Mouse (Mus musculus) heart, embryonic 12.5 days (tissue): ENCODE measurements around the gene Dusp1. TPM values are rescaled to one million over a fixed set of nuclear protein-coding genes. Genes with fewer than 3 reads are reported as not detected.

Source experiments
- ATAC-seq: fragments of 200-750 bp; cut with Nextera tagmentation; 2 replicates; pipeline ENCODE4 v1.8.0; 2017; ENCODE audit warnings: moderate TSS enrichment, moderate library complexity; ENCODE audit not compliant: insufficient number of reproducible peaks, low FRiP score
- H3K27ac ChIP-seq: fragments of 300-500 bp; sonication (generic); 2 replicates; pipeline ENCODE4 v1.5.1; 2016; ENCODE audit warnings: mild to moderate bottlenecking, moderate library complexity; ENCODE audit not compliant: poor library complexity, severe bottlenecking
- H3K27me3 ChIP-seq: fragments of 300-500 bp; sonication (generic); replicated peaks from 2 replicates; pipeline ENCODE4 v1.6.1; 2016; ENCODE audit warnings: mild to moderate bottlenecking, moderate library complexity
- H3K36me3 ChIP-seq: fragments of 300-500 bp; sonication (generic); 2 replicates; pipeline ENCODE4 v1.6.1; 2016; ENCODE audit warnings: mild to moderate bottlenecking, moderate library complexity
- H3K4me1 ChIP-seq: fragments of 300-500 bp; sonication (generic); replicated peaks from 2 replicates; pipeline ENCODE4 v1.6.1; 2016; ENCODE audit warnings: mild to moderate bottlenecking
- H3K4me2 ChIP-seq: fragments of 300-500 bp; sonication (generic); 2 replicates; pipeline ENCODE4 v1.6.1; 2016; ENCODE audit warnings: mild to moderate bottlenecking, moderate library complexity
- H3K4me3 ChIP-seq: fragments of 300-500 bp; sonication (generic); 2 replicates; pipeline ENCODE4 v1.5.1; 2016; ENCODE audit warnings: mild to moderate bottlenecking
- H3K9ac ChIP-seq: fragments of 300-500 bp; sonication (generic); 2 replicates; pipeline ENCODE4 v1.6.1; 2016; ENCODE audit warnings: mild to moderate bottlenecking, moderate library complexity
- H3K9me3 ChIP-seq: fragments of 300-500 bp; sonication (generic); replicated peaks from 2 replicates; pipeline ENCODE4 v1.6.1; 2016; ENCODE audit warnings: mild to moderate bottlenecking, moderate library complexity
- WGBS: fragments of 180-500 bp; shearing (Covaris S2); methylation state at CpG from one replicate; pipeline ENCODE4 v1.1.7; 2016; 5-methylcytosine and 5-hydroxymethylcytosine counted together
- polyA plus RNA-seq: library from polyadenylated mRNA; unstranded; fragments of >200 nt; fragmentation: Nextera tagmentation; extraction: Ambion mirVana; gene quantifications from 2 replicates; pipeline ENCODE4 v1.2.1, GENCODE M21; 2016

Dusp1 gene
- polyA plus RNA-seq, 1 experiment from 2014 or later: 36.2 TPM

DNA sequence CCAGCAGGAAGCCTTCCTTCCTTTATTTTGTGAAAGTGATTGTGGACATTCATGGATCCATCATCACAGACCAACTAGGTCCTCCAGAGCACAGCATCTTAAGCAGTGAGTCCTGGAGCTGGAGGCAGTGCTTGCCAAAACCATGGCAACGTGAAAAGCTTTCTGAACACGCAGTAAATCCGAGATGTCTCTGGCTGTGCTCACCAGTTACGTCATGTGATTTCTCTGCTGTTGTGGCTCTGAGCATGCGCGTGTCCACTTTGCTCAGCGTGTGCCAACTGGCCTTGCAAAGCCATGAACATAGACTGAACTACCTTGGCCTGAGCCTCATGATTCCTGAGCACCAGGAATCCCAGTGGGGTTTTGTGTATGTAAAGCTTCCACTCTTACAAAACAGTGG, 36.6 kb downstream of the Dusp1 start:
- 79% methylated on average over 7 of the region's 7 CpGs for WGBS
- no peak overlapping the region for H3K4me2 ChIP-seq
- H3K4me1 ChIP-seq: peaks cover 13% of the 10 kb centered on the region

DNA sequence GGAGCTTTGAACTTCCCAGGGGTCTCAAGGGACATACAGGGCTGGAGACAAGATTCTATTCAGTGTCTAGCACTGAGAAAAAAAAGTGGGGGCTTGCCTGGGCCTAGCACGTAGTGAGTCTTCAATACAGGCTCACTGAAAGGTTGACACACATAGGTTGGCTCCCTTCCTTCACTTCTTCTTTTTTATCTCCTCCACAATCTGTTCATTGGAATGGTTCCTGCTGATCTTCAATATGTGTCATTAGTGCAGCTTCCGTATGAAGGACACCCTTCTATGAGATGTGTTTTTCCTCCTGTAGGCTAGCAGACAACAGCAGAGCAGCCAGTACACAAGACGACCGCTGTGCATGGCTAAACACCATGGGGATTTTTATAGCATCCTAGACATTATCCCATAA, 37.1 kb downstream of the Dusp1 start:
- 86% methylated on average over 4 of the region's 4 CpGs for WGBS
- Histone ChIP-seq H3K9ac (no peak overlapping the region), H3K4me3 (no peak overlapping the region), H3K36me3 (no peaks in the 10 kb centered on the region), H3K9me3 (no peaks in the 10 kb centered on the region), H3K27me3 (no peaks in the 10 kb centered on the region), H3K4me1 (peaks cover 8% of the 10 kb centered on the region), H3K4me2 (no peak overlapping the region), H3K27ac (no peak overlapping the region)
- no peak for ATAC-seq

More for the DNA sequence above, 36.6 kb downstream of the Dusp1 start:
- Histone ChIP-seq H3K27me3 (no peaks in the 10 kb centered on the region), H3K27ac (no peak overlapping the region), H3K36me3 (no peaks in the 10 kb centered on the region), H3K9me3 (no peaks in the 10 kb centered on the region), H3K4me3 (no peak overlapping the region), H3K9ac (no peak overlapping the region)
- ATAC-seq: no peak

DNA sequence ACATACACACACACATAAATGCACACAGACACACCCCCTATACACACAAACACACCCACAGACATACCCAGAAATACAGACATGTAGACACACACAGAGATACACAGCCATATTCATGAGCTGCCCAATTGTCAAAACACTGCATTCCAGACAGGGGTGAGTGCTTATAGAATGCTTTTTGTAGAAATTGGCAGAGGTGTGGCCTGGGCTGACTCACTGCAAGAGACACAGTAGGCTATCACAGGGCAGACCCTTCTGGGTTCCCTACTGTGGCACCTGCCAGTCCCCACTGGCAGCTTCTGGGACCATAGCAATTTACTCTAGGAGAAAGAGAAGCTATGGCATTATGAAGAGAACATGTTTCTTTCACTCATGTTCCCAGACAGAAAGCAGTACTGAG, 37.6 kb downstream of the Dusp1 start:
- H3K4me3 ChIP-seq: no peak overlapping the region
- no peak for ATAC-seq
- no peak overlapping the region for H3K4me2 ChIP-seq

DNA sequence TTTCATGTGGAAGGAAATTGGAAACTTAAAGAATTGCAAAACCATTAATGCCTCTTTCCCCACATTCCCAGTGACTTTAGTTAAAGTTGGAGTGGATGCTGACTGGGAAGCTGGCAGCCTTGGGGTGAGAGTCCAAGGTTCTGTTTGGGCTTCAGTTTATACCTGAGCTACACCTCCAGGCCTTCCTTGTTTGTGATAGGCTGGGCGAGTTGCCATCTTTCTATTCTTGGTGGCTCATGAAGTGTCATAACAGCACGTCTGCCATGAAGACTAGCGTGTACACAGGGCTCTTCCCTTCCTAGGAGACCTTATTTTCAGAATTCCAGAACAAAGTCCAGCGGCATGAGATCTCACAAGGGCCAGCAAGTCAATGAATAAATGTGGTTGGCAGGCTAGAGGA, 39.2 kb downstream of the Dusp1 start:
- H3K36me3 ChIP-seq: no peaks in the 10 kb centered on the region

More for the DNA sequence above, 37.6 kb downstream of the Dusp1 start:
- Histone ChIP-seq H3K27ac (no peak overlapping the region), H3K9me3 (no peaks in the 10 kb centered on the region), H3K27me3 (no peaks in the 10 kb centered on the region), H3K9ac (no peak overlapping the region), H3K36me3 (no peaks in the 10 kb centered on the region), H3K4me1 (peaks cover 3% of the 10 kb centered on the region)

DNA sequence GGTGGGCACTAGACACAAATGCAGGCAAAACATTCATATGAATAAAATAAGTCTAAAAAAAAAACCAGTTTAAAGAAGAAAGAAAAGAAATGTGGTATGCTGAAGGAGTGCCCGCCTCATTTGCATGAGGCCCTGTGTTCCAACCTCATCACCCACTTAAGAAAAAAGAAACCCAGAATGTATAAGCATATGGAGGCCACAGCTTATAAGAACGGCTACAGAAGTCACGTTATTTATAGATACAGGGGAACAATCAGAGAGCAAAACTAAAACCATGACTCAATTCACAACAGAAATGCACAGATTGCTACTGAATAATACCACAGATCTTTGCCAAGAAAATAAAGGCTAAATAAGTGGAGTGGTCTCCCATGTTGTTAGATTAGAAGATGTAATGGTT, 43.6 kb downstream of the Dusp1 start:
- Histone ChIP-seq H3K36me3 (no peaks in the 10 kb centered on the region), H3K27ac (no peak overlapping the region), H3K9ac (no peak overlapping the region), H3K27me3 (no peaks in the 10 kb centered on the region), H3K4me1 (peaks cover 17% of the 10 kb centered on the region), H3K4me2 (no peak overlapping the region), H3K4me3 (no peak overlapping the region), H3K9me3 (no peaks in the 10 kb centered on the region)
- no peak for ATAC-seq
- WGBS: 71% methylated on average over 3 of the region's 3 CpGs

More for the DNA sequence above, 39.2 kb downstream of the Dusp1 start:
- no peak for ATAC-seq
- Histone ChIP-seq H3K4me2 (no peak overlapping the region), H3K9ac (no peak overlapping the region), H3K27ac (no peak overlapping the region), H3K9me3 (no peaks in the 10 kb centered on the region), H3K27me3 (no peaks in the 10 kb centered on the region), H3K4me1 (no peaks in the 10 kb centered on the region), H3K4me3 (no peak overlapping the region)
- WGBS: 71% methylated on average over 4 of the region's 4 CpGs

DNA sequence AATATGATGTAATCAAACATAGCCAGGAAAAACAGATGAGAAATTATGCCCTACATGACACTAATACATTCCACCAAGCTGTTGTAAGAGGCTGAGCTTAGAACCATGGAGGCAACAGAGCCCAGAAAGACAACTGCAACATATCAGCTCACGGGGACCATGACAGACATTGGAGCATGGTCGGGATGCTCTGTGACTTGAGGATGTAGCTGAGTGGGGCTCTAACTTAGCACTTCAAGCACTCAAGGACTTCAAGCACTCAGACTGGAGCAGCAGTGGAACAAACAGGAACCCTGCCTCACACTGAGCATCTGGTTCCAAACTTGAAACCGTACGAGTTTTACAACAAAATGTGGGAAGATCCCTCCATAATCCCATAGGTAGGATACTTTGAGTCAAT, 46.3 kb downstream of the Dusp1 start:
- Histone ChIP-seq H3K4me1 (peaks cover 39% of the 10 kb centered on the region), H3K27me3 (no peaks in the 10 kb centered on the region), H3K27ac (no peak overlapping the region), H3K4me3 (no peak overlapping the region), H3K9me3 (no peaks in the 10 kb centered on the region), H3K4me2 (no peak overlapping the region), H3K9ac (no peak overlapping the region), H3K36me3 (no peaks in the 10 kb centered on the region)
- WGBS: 78% methylated on average over 4 of the region's 4 CpGs
- no peak for ATAC-seq

DNA sequence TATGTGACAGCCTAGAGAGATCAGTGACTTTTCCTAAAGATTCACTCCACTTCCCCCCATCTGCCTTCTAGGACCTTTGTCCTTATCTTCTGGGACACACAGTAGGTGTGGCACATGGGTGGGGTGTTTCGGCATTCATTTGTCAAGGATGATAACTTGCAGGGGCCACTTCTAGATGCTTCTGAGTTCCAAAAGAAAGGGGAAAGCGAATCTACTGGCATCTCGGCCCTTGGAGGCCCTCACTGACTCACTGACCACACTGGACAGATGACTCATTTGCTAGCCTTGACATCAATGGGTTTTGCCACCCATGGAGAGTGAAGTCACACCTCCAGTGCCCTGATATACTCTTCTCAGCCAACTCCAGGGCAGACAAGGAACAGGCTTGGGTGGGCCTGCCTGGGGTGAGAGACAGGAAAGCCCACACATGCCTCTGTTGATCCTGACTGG, 47.3 kb downstream of the Dusp1 start:
- WGBS: 33% methylated on average over 3 of the region's 3 CpGs
- ATAC-seq: peak; percentile 68
- Histone ChIP-seq H3K27me3 (no peaks in the 10 kb centered on the region), H3K36me3 (no peaks in the 10 kb centered on the region), H3K4me3 (no peak overlapping the region), H3K27ac (peak overlapping the region; percentile 77), H3K9ac (no peak overlapping the region), H3K9me3 (no peaks in the 10 kb centered on the region), H3K4me1 (peaks cover 47% of the 10 kb centered on the region), H3K4me2 (no peak overlapping the region)

DNA sequence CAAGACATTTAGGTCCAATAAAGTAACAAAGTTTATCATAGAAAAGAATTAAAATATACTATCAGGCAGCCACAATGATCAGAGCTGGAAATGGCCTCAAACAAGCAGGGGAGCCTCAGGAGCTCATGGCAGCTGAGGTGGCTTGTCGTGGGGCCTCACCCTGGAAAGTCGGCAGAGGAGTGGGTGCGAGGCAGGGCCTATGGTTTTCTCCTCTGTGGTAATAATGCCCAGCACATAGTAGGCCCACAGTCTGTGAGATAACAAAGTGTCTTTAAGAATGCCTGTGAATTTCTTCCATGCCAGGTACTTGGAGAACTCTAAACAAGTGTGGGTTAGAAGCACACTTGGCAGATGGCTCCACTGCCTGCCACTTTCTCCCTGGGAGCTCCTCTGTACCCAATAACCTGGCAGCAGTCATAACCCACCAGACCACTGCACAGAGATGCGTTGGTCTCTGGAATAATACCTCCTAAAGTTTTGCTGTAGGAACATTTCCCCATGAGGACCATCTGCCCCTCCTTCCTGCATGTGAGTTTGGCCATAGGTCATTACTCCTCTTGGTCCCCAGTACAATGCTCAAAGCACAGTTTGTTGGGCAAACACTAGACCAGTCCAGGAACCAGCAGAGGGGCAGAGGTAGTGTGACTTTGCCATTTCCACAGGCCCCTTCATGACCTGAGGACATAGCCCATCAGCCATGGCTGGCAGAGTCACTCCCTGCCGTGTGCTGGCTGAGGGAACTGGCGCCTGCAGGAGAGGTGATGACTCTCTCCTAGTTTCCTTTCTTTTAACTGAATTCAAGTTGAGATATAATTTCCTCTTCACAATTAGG, 48.3 kb downstream of the Dusp1 start:
- no peaks in the 10 kb centered on the region for H3K36me3 ChIP-seq
- H3K4me3 ChIP-seq: no peak overlapping the region
- H3K4me2 ChIP-seq: no peak overlapping the region
- peak overlapping the region; percentile 77 for H3K27ac ChIP-seq
- H3K9ac ChIP-seq: 0 out of 2 replicates have a peak overlapping the region, but pooled peaks have one; percentile 38
- ATAC-seq: 0 out of 2 replicates have a peak, but pooled peaks have one; percentile 37
- H3K4me1 ChIP-seq: peaks cover 51% of the 10 kb centered on the region
- 77% methylated on average over 6 of the region's 6 CpGs for WGBS
- H3K9me3 ChIP-seq: no peaks in the 10 kb centered on the region
- no peaks in the 10 kb centered on the region for H3K27me3 ChIP-seq

DNA sequence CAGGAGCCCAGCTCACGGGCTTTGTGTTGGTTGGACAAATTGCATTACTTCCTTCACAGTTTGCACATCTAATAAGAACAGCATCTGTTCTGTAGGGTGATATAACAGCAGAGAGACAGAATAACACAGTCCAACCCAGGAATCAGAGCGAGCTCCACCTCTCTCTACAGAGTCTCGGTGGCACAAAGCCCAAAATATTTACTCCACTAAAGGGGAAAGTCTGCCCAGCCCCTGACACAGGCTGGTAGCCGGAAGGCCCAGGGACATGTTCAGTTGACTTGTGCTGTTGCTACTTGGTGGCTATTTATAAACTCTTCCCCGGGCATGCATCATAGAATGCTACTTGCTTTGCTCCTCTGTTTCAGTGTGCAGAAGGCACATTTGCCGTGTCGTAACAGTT, 49.0 kb downstream of the Dusp1 start:
- Histone ChIP-seq H3K36me3 (no peaks in the 10 kb centered on the region), H3K27ac (peak overlapping the region; percentile 77), H3K4me1 (peaks cover 51% of the 10 kb centered on the region), H3K27me3 (no peaks in the 10 kb centered on the region), H3K9me3 (no peaks in the 10 kb centered on the region), H3K9ac (peak overlapping the region; percentile 38; the same call in 1 of the 2 replicates), H3K4me2 (no peak overlapping the region), H3K4me3 (no peak overlapping the region)
- 40% methylated on average over 7 of the region's 7 CpGs for WGBS
- no peak for ATAC-seq

DNA sequence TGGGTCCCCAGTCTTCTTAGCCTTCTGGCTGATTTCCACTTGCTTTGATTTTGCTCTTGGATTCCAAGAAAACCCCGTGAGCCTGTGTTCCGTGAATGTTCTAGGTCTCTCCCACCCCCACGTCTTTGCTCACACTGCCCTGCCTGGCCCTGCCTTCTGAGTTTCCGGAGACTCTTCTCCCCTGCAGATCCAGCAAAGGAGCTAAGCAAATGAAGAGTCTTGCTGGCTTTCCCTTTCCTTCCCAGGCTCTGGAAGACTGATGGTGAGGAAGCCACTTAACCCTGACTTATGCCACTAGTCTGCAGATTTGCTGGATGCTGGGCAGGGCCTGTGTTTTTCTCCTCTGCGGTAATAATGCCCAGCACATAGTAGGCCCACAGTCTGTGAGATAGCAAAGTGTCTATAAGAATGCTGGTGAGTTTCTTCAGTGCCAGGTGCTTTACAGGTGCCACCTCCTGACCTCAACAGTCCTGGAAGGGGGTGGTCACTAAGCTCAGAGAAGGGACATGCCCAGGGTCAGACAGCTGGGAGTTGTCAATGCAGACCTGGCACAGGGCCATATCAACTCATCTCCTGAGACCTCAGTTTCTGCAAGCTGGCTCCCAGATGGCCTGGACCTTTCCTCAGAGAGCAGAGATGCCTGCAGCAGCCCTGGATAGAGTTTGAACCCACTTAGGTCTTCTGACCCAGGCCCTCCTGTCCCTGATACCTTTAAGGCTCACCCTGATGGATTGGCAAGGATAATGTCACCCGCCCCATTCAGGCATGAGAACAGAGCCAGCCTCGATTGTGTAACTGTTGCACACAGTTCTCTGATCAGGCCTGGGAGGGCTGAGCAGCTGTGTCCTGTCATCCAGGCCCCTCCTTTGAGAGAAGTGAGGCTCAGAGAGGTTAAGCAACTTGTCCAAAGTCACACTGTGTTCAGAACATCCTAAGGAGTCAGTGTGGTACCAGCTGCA, 49.8 kb downstream of the Dusp1 start:
- no peak for ATAC-seq
- WGBS: 67% methylated on average over 7 of the region's 7 CpGs

DNA sequence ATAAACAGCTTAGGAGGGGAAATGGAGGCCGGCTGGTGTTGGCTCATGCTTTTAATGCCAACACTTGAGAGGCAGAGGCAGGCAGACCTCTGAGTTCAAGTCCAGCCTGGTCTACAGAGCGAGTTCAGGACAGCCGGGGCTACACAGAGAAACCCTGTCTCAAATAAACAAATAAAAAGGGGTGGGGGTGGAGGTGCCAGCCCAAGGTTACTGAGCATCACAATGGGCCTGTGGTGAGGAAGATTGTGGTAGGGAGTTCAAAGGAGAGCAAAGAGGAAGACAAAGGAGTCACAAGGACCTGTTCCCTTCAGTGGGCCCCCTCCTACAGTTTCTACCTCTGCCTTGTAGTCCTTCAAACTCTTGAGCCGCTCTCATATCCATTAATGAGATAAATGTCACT, 50.7 kb downstream of the Dusp1 start:
- H3K9me3 ChIP-seq: no peaks in the 10 kb centered on the region
- no peak overlapping the region for H3K9ac ChIP-seq
- no peak for ATAC-seq
- peaks cover 58% of the 10 kb centered on the region for H3K4me1 ChIP-seq
- 67% methylated on average over 4 of the region's 4 CpGs for WGBS
- no peak overlapping the region for H3K4me3 ChIP-seq
- peaks cover 1% of the 10 kb centered on the region; the same call in 1 of the 2 replicates for H3K36me3 ChIP-seq
- H3K27ac ChIP-seq: no peak overlapping the region
- H3K4me2 ChIP-seq: no peak overlapping the region
- no peaks in the 10 kb centered on the region for H3K27me3 ChIP-seq

More for the DNA sequence above, 49.8 kb downstream of the Dusp1 start:
- H3K9me3 ChIP-seq: no peaks in the 10 kb centered on the region
- H3K4me2 ChIP-seq: no peak overlapping the region
- H3K27ac ChIP-seq: peak overlapping the region; percentile 77
- peak overlapping the region; percentile 46; the same call in 1 of the 2 replicates for H3K9ac ChIP-seq
- H3K36me3 ChIP-seq: no peaks in the 10 kb centered on the region
- H3K4me3 ChIP-seq: no peak overlapping the region
- H3K27me3 ChIP-seq: no peaks in the 10 kb centered on the region
- peaks cover 51% of the 10 kb centered on the region for H3K4me1 ChIP-seq
